Mouse (Mus musculus): ENCODE data around the gene Ngfr. TPM values are rescaled to one million over a fixed set of nuclear protein-coding genes. Genes with fewer than 3 reads are reported as not detected.

The Ngfr gene
- polyA plus RNA-seq, 1 experiment from 2014 or later = 8.5 TPM

DNA sequence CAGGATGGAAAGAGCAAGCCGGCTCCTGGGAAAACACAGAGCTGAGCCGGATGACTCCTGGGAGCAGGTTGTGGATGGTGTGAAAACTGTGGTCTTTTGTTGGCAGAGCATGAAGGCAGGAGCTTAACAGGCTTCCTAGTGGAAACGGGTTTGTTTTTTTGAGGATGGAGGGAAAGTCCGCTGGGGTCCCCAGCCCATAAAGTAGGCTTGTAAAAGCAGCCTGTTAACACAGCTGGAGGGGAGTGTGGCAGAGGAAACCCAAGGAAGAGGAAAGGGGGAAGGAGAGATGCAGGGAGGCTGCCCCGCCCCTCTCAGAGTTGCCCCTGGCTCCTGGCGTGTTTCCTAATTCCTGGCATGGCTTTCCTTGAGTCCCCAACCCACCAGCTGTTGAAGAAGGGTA, 8.1 kb downstream of the Ngfr start:
- peaks cover 26% of the 10 kb centered on the region for H3K27me3 ChIP-seq (ENCODE audit: control insufficient read depth, insufficient read depth, low read length)
- H3K4me3 ChIP-seq (ENCODE audit: low read depth, low read length) = no peak overlapping the region
- no peak overlapping the region for H3K27ac ChIP-seq (ENCODE audit: low read length)
- no peaks in the 10 kb centered on the region for H3K9me3 ChIP-seq (ENCODE audit: control insufficient read depth, low read depth, low read length)
- no peak overlapping the region for H3K9ac ChIP-seq (replicated peaks; ENCODE audit: low read depth, low read length)
- H3K4me2 ChIP-seq (replicated peaks; ENCODE audit: low read depth, low read length) = no peak overlapping the region
- peaks cover 14% of the 10 kb centered on the region for H3K4me1 ChIP-seq (ENCODE audit: control insufficient read depth, insufficient read depth, low read length)
- H3K36me3 ChIP-seq (ENCODE audit: control insufficient read depth, insufficient read depth, low read length) = no peaks in the 10 kb centered on the region
- 36% methylated on average over 6 of the region's 6 CpGs for WGBS
- ATAC-seq (ENCODE audit: insufficient number of reproducible peaks, insufficient read depth, low FRiP score, low read depth) = no peak

DNA sequence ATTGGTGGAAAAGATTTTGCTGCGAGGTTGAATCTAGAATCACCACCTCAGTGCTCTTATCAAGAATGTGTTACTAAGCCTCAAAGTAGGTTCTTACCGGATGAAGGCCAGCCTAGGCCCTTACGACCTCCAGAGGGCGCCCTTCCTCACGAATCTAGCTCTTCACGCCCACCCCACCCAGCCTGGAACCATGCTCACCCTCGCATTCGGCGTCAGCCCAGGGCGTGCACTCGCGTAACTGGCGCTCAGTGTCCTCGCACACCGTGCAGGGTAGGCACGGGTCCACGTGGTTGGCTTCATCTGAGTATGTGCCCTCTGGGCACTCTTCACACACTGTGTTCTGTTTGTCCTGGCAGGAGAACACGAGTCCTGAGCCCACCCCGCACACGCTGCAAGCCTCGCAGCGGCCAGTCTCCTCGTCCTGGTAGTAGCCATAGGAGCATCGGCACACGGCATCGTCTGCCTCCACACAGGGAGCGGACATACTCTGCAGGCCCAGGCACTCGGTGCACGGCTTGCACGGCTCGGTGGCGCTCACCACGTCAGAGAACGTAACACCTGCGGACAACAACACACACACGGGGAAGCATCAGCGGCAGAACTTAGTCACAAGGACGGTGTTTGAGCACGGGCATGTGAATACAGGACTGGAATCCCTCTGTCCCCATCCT, 9.6 kb downstream of the Ngfr start:
- Histone ChIP-seq H3K4me2 (replicated peaks; ENCODE audit: low read depth, low read length) (peak overlapping the region; percentile 22), H3K27ac (ENCODE audit: low read length) (no peak overlapping the region), H3K9ac (replicated peaks; ENCODE audit: low read depth, low read length) (no peak overlapping the region), H3K36me3 (ENCODE audit: control insufficient read depth, insufficient read depth, low read length) (no peaks in the 10 kb centered on the region), H3K4me1 (ENCODE audit: control insufficient read depth, insufficient read depth, low read length) (peaks cover 14% of the 10 kb centered on the region), H3K27me3 (ENCODE audit: control insufficient read depth, insufficient read depth, low read length) (peaks cover 19% of the 10 kb centered on the region), H3K9me3 (ENCODE audit: control insufficient read depth, low read depth, low read length) (no peaks in the 10 kb centered on the region), H3K4me3 (ENCODE audit: low read depth, low read length) (no peak overlapping the region)
- ATAC-seq (ENCODE audit: insufficient number of reproducible peaks, insufficient read depth, low FRiP score, low read depth) = no peak
- 17% methylated on average over 39 of the region's 39 CpGs for WGBS

DNA sequence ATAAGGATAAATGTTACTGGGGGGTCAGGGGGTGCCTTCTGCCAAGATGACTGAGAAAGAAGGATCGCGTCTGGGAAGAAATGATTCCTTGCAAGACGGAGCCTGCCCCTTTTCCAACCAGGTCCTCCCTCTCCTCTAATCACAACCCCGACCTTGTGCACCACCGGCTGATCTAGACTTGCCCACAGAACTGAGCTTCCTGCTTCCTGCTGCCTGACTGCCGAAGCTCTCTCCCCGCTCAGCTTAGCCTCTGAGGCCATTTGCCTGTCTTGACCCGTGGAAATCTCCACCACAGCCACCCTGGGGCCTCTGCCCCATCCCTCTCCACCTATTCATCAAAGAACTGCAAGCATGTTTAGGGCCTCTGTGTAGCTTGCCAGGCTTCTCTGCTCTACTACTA, 11.2 kb downstream of the Ngfr start:
- no peak for ATAC-seq (ENCODE audit: insufficient number of reproducible peaks, insufficient read depth, low FRiP score, low read depth)
- Histone ChIP-seq H3K4me1 (ENCODE audit: control insufficient read depth, insufficient read depth, low read length) (peaks cover 25% of the 10 kb centered on the region), H3K36me3 (ENCODE audit: control insufficient read depth, insufficient read depth, low read length) (no peaks in the 10 kb centered on the region), H3K4me3 (ENCODE audit: low read depth, low read length) (no peak overlapping the region), H3K27ac (ENCODE audit: low read length) (no peak overlapping the region), H3K9ac (replicated peaks; ENCODE audit: low read depth, low read length) (no peak overlapping the region), H3K27me3 (ENCODE audit: control insufficient read depth, insufficient read depth, low read length) (peaks cover 14% of the 10 kb centered on the region), H3K9me3 (ENCODE audit: control insufficient read depth, low read depth, low read length) (no peaks in the 10 kb centered on the region), H3K4me2 (replicated peaks; ENCODE audit: low read depth, low read length) (no peak overlapping the region)
- 49% methylated on average over 8 of the region's 8 CpGs for WGBS

DNA sequence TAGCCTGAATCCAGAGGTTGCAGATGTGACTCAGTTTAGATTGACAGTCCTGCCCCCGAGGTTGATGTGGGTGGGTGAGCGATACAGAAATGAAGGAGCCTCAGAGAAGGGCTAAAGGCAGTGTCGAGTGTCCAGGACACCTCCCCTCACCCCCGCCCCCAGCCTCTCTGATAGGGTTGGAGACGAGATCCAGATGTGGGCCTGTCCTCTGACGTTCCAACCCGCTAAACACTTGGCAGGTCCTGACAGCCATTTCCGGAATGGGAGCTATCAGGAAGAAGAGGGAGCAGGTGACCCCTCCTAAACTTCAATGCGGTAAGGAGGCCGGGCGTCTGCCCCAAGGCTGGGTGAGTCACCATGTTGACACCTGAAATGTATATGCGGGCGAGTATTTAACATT, 11.7 kb downstream of the Ngfr start:
- Histone ChIP-seq H3K36me3 (ENCODE audit: control insufficient read depth, insufficient read depth, low read length) (no peaks in the 10 kb centered on the region), H3K27me3 (ENCODE audit: control insufficient read depth, insufficient read depth, low read length) (peaks cover 13% of the 10 kb centered on the region), H3K4me2 (replicated peaks; ENCODE audit: low read depth, low read length) (no peak overlapping the region), H3K9ac (replicated peaks; ENCODE audit: low read depth, low read length) (no peak overlapping the region), H3K9me3 (ENCODE audit: control insufficient read depth, low read depth, low read length) (no peaks in the 10 kb centered on the region), H3K4me1 (ENCODE audit: control insufficient read depth, insufficient read depth, low read length) (peaks cover 30% of the 10 kb centered on the region), H3K27ac (ENCODE audit: low read length) (no peak overlapping the region), H3K4me3 (ENCODE audit: low read depth, low read length) (no peak overlapping the region)
- WGBS = 17% methylated on average over 13 of the region's 13 CpGs
- ATAC-seq (ENCODE audit: insufficient number of reproducible peaks, insufficient read depth, low FRiP score, low read depth) = no peak

DNA sequence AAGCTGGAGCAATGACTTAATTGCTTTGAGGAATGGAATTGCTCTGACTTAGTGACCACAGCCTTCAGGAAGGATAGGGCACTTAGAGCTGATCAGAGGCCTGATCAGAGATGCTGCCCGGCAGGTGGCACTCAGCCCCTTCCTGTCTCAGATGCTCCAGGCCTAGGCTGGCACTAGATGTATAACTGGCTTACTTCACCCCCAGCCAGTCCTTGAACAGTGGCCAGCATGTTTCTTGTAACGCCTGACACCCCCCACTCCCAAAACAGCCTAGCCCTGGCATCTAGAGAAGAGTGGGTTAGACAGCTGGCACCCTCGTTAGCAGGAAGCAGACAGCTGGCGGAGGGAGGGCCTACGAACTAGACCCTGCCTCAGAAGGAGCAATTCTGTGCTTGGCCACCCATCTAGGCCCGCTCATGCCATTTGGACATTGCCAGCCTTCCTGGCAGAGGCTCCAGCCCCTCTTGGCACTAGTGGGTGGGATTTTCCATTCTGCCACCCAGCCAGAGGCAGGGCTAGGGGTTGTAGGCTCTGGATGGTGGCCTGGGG, 12.7 kb downstream of the Ngfr start:
- no peaks in the 10 kb centered on the region for H3K9me3 ChIP-seq (ENCODE audit: control insufficient read depth, low read depth, low read length)
- no peak overlapping the region for H3K27ac ChIP-seq (ENCODE audit: low read length)
- WGBS = 90% methylated on average over 6 of the region's 6 CpGs
- H3K4me2 ChIP-seq (replicated peaks; ENCODE audit: low read depth, low read length) = no peak overlapping the region
- H3K27me3 ChIP-seq (ENCODE audit: control insufficient read depth, insufficient read depth, low read length) = peaks cover 9% of the 10 kb centered on the region
- no peak overlapping the region for H3K9ac ChIP-seq (replicated peaks; ENCODE audit: low read depth, low read length)
- no peak overlapping the region for H3K4me3 ChIP-seq (ENCODE audit: low read depth, low read length)
- H3K36me3 ChIP-seq (ENCODE audit: control insufficient read depth, insufficient read depth, low read length) = no peaks in the 10 kb centered on the region
- H3K4me1 ChIP-seq (ENCODE audit: control insufficient read depth, insufficient read depth, low read length) = peaks cover 30% of the 10 kb centered on the region
- no peak for ATAC-seq (ENCODE audit: insufficient number of reproducible peaks, insufficient read depth, low FRiP score, low read depth)

DNA sequence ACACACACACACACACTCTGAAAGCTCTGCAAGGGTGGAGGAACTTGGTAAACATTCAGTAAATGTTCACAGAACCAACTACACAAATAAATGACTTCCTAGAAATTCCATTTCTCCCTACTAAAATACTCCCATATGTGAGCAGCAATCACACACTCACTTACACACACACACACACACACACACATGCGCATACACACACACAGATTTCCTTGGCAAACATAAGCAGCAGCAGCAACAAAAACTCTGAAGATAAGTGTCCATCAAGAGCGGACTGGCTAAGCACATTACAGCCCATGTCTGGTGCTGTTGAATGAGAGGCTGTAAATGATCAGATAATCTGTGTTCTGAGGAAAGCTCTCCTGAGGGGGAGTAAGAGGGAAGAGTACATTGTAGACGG, 15.3 kb downstream of the Ngfr start:
- ATAC-seq (ENCODE audit: insufficient number of reproducible peaks, insufficient read depth, low FRiP score, low read depth) = no peak
- 41% methylated on average over 3 of the region's 3 CpGs for WGBS
- H3K36me3 ChIP-seq (ENCODE audit: control insufficient read depth, insufficient read depth, low read length) = no peaks in the 10 kb centered on the region
- no peak overlapping the region for H3K4me3 ChIP-seq (ENCODE audit: low read depth, low read length)
- H3K27ac ChIP-seq (ENCODE audit: low read length) = 0 out of 2 replicates have a peak overlapping the region, but pooled peaks have one; percentile 21
- no peak overlapping the region for H3K9ac ChIP-seq (replicated peaks; ENCODE audit: low read depth, low read length)
- H3K9me3 ChIP-seq (ENCODE audit: control insufficient read depth, low read depth, low read length) = no peaks in the 10 kb centered on the region
- H3K27me3 ChIP-seq (ENCODE audit: control insufficient read depth, insufficient read depth, low read length) = no peaks in the 10 kb centered on the region
- no peak overlapping the region for H3K4me2 ChIP-seq (replicated peaks; ENCODE audit: low read depth, low read length)
- peaks cover 45% of the 10 kb centered on the region for H3K4me1 ChIP-seq (ENCODE audit: control insufficient read depth, insufficient read depth, low read length)

DNA sequence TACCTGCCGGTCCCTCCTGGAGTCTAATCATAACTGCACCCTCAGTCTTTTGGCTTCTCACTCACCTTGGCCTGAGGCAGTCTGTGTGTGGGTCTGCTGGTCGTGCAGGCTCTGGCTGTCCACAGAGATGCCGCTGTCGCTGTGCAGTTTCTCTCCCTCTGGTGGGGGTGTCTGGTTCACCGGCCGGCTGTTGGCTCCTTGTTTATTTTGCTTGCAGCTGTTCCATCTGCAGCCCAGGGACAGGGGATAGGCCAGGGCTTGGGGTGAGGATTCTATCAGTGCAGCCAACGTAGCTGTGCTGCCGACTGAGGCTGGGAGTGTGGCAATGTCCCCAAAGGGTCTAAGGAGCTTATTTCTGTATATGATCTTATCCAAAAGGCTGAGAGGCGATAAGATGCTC, 15.8 kb downstream of the Ngfr start:
- Histone ChIP-seq H3K27me3 (ENCODE audit: control insufficient read depth, insufficient read depth, low read length) (no peaks in the 10 kb centered on the region), H3K9me3 (ENCODE audit: control insufficient read depth, low read depth, low read length) (no peaks in the 10 kb centered on the region), H3K27ac (ENCODE audit: low read length) (peak overlapping the region; percentile 21; the same call in 1 of the 2 replicates), H3K4me1 (ENCODE audit: control insufficient read depth, insufficient read depth, low read length) (peaks cover 49% of the 10 kb centered on the region), H3K4me3 (ENCODE audit: low read depth, low read length) (no peak overlapping the region), H3K4me2 (replicated peaks; ENCODE audit: low read depth, low read length) (no peak overlapping the region), H3K9ac (replicated peaks; ENCODE audit: low read depth, low read length) (0 out of 2 replicates have a peak overlapping the region, but pooled peaks have one; percentile 15), H3K36me3 (ENCODE audit: control insufficient read depth, insufficient read depth, low read length) (no peaks in the 10 kb centered on the region)
- 13% methylated on average over 9 of the region's 9 CpGs for WGBS
- ATAC-seq (ENCODE audit: insufficient number of reproducible peaks, insufficient read depth, low FRiP score, low read depth) = no peak

DNA sequence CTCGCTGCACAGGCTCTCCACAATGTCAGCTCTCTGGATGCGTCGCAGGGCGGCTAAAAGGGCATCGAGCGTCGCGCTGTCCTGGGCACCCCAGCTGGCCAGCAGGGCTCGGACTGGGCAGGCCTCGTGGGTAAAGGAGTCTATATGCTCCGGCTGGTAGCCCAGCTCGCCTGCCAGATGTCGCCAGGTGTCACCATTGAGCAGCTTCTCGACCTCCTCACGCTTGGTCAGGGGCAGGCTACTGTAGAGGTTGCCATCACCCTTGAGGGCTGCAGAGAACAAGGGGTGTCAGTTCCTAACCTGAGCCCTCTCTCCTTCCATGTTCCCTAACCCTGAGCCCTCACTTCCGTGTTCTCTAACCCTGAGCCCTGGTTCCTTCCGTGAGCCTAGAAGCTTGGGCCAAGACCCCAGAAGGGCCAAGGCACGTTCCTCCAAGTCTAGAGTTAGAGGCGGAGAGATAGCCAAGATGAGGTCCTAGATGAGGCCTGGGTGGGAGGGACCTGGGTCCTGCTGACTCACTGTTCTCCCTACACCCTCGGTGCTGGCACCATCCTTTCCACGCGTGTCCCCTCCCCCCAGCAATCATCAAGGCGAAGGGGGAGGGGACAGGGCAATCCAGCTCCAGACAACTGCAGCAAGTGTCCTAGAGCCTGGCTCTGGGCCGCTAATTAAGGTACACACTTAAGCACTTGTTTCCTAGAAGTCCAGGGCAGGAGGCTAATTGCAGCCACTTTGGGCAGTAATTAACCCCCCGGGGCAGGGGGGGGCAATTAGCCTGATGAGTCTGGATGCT, 16.5 kb downstream of the Ngfr start:
- ATAC-seq (ENCODE audit: insufficient number of reproducible peaks, insufficient read depth, low FRiP score, low read depth) = no peak
- WGBS = 64% methylated on average over 25 of the region's 25 CpGs
- Histone ChIP-seq H3K9ac (replicated peaks; ENCODE audit: low read depth, low read length) (no peak overlapping the region), H3K4me3 (ENCODE audit: low read depth, low read length) (no peak overlapping the region), H3K4me2 (replicated peaks; ENCODE audit: low read depth, low read length) (no peak overlapping the region), H3K4me1 (ENCODE audit: control insufficient read depth, insufficient read depth, low read length) (peaks cover 45% of the 10 kb centered on the region), H3K9me3 (ENCODE audit: control insufficient read depth, low read depth, low read length) (no peaks in the 10 kb centered on the region), H3K36me3 (ENCODE audit: control insufficient read depth, insufficient read depth, low read length) (no peaks in the 10 kb centered on the region), H3K27me3 (ENCODE audit: control insufficient read depth, insufficient read depth, low read length) (no peaks in the 10 kb centered on the region), H3K27ac (ENCODE audit: low read length) (peak overlapping the region; percentile 21; the same call in 1 of the 2 replicates)

Data from stomach, embryonic 14.5 days (tissue).